Mouse (Mus musculus): ENCODE measurements around the gene Tnfaip2.

GRCm38 (mm10) chr12:111404880-111405279, 37.4 kb upstream of the Tnfaip2 start:
- TF ChIP-seq CTCF (IDR thresholded peaks at IDR 0.05; ENCODE audit: low read depth, low read length), result no peak
- TF ChIP-seq TAL1 (conservative IDR thresholded peaks at IDR 0.05; ENCODE audit: low read depth, low read length), result no peak
- no peak for TF ChIP-seq GATA1 (IDR thresholded peaks at IDR 0.05; ENCODE audit: borderline replicate concordance, low read length)

Data from G1E (cell line).